Mouse (Mus musculus) stomach, embryonic 15.5 days (tissue): ENCODE results near the gene Lta. TPM values are rescaled to one million over a fixed set of nuclear protein-coding genes. Genes with fewer than 3 reads are reported as not detected.

Experiments used
- ATAC-seq: fragments of 200-750 bp; cut with Nextera tagmentation; 2 replicates; pipeline ENCODE4 v1.8.0; 2017; ENCODE audit warnings: low read depth, moderate number of reproducible peaks, moderate TSS enrichment; ENCODE audit not compliant: insufficient read depth, low FRiP score
- H3K27ac ChIP-seq: fragments of 300-500 bp; sonication (generic); 2 replicates; pipeline ENCODE4 v1.5.1; 2015; ENCODE audit warnings: mild to moderate bottlenecking, inconsistent platforms
- H3K27me3 ChIP-seq: fragments of 300-500 bp; sonication (generic); replicated peaks from 2 replicates; pipeline ENCODE4 v1.6.1; 2015; ENCODE audit warnings: inconsistent platforms
- H3K36me3 ChIP-seq: fragments of 300-500 bp; sonication (generic); 2 replicates; pipeline ENCODE4 v1.6.1; 2015; ENCODE audit warnings: inconsistent platforms
- H3K4me1 ChIP-seq: fragments of 300-500 bp; sonication (generic); 2 replicates; pipeline ENCODE4 v1.6.1; 2015; ENCODE audit warnings: inconsistent platforms
- H3K4me2 ChIP-seq: fragments of 300-500 bp; sonication (generic); 2 replicates; pipeline ENCODE4 v1.6.1; 2015; ENCODE audit warnings: mild to moderate bottlenecking, inconsistent platforms
- H3K4me3 ChIP-seq: fragments of 300-500 bp; sonication (generic); replicated peaks from 2 replicates; pipeline ENCODE4 v1.5.1; 2015; ENCODE audit warnings: inconsistent platforms
- H3K9ac ChIP-seq: fragments of 300-500 bp; sonication (generic); 2 replicates; pipeline ENCODE4 v1.6.1; 2015; ENCODE audit warnings: inconsistent platforms
- H3K9me3 ChIP-seq: fragments of 300-500 bp; sonication (generic); 2 replicates; pipeline ENCODE4 v1.6.1; 2016; ENCODE audit warnings: inconsistent platforms
- WGBS: fragments of 180-500 bp; shearing (Covaris S2); methylation state at CpG from one replicate; pipeline ENCODE4 v1.1.7; 2015; 5-methylcytosine and 5-hydroxymethylcytosine counted together
- microRNA-seq: library from miRNA; unstranded; fragments of <30 nt; microRNA quantifications from one replicate; pipeline ENCODE4, GENCODE M21; 2016
- polyA plus RNA-seq: library from polyadenylated mRNA; unstranded; fragments of >200 nt; fragmentation: Nextera tagmentation; extraction: Ambion mirVana; gene quantifications from 2 replicates; pipeline ENCODE4 v1.2.1, GENCODE M21; 2015

Lta gene
- polyA plus RNA-seq, 1 experiment from 2014 or later: 0.83 TPM

DNA sequence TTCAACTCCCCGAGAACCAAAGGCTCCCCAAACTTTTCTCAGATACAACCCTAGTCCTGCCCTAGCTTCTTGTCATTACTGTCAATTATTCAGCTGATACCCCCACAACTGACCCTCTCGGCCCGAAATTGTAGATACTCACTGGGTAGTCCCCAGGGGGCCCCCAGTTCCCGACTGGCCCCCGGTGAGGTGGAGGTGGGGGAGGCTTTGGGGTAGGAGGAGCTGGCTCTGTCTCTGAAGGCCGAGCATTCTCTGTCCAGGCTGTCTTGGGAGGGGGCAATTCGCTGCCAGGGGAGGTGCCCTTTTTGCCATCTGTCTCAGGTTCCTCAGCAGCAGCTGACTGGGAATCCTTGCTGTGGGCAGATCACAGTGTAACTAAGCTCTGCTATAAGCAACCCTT, 45.5 kb downstream of the Lta start:
- peaks cover 74% of the 10 kb centered on the region for H3K36me3 ChIP-seq
- no peak overlapping the region for H3K4me3 ChIP-seq
- no peak overlapping the region for H3K27ac ChIP-seq
- no peaks in the 10 kb centered on the region for H3K9me3 ChIP-seq
- WGBS: 91% methylated on average over 7 of the region's 7 CpGs
- H3K4me2 ChIP-seq: no peak overlapping the region
- H3K9ac ChIP-seq: no peak overlapping the region
- no peaks in the 10 kb centered on the region for H3K27me3 ChIP-seq
- peaks cover 4% of the 10 kb centered on the region for H3K4me1 ChIP-seq
- ATAC-seq: no peak

DNA sequence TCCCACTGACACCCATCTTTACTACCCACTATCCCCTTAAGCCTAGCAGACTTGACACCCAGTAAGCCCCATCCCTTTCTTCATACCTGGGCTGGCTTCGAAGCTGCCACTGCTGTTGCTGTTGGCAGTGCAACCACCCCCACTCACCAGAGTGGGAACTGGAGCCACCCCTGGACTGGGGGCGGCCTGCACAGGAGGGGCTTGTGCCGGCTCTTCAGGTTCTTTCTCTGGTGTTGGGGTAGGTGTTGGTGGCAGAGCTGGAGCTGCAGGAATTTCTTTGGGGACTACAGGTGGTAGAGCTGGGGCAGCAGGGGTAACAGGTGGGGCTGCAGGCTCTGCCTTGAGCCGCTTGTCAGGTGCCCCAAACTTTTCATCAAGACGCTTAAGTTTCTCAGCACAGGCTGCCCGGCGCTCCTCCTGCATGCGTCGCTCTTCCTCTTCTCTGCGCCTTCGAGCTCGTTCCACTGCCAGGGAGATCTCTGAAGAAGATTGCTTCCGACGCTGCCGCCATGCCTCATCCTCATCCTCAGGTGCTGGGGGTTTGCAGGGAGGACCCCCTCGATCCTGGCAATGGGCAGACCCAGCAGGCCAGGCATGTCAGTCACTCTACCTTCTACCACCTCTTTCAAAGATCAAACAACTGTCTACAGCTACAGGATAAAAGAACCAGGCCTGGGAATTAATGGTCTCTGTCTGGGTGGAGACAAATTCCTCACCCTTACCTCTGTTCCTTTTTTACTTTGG, 46.1 kb downstream of the Lta start:
- no peak for ATAC-seq
- Histone ChIP-seq H3K27ac (no peak overlapping the region), H3K9me3 (no peaks in the 10 kb centered on the region), H3K4me2 (no peak overlapping the region), H3K27me3 (no peaks in the 10 kb centered on the region), H3K36me3 (peaks cover 80% of the 10 kb centered on the region), H3K4me3 (no peak overlapping the region), H3K4me1 (peaks cover 4% of the 10 kb centered on the region), H3K9ac (no peak overlapping the region)
- WGBS: 92% methylated on average over 16 of the region's 16 CpGs

DNA sequence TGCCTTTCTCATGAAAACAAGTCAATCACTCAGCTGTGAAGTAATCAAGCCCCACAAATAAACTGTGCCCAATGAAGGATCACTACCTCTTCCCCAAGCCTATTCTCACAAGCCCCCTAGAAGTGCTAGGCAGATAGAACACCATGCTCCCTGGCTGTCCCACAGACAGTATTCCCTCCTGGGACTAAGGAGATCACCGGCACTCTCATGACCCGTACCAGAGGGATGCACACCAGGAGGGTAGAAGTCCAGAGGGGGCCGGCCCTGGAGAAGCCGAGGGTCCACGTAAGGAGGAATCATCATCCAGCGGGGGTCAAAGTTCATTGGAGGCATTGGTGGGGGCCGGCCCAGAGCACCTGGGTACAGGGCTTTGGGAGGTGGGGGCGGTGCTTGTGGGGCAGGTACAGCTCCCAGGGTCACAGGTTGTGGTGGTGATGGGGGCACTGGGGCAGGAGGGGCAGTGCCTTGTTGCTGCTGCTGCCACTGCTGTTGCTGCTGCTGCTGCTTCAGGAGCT, 47.4 kb downstream of the Lta start:
- 90% methylated on average over 8 of the region's 8 CpGs for WGBS
- no peak overlapping the region for H3K4me2 ChIP-seq
- H3K9ac ChIP-seq: no peak overlapping the region
- peaks cover 4% of the 10 kb centered on the region for H3K4me1 ChIP-seq
- no peak overlapping the region for H3K27ac ChIP-seq
- H3K36me3 ChIP-seq: peaks cover 93% of the 10 kb centered on the region
- no peak overlapping the region for H3K4me3 ChIP-seq
- no peak for ATAC-seq
- H3K27me3 ChIP-seq: no peaks in the 10 kb centered on the region
- no peaks in the 10 kb centered on the region for H3K9me3 ChIP-seq

DNA sequence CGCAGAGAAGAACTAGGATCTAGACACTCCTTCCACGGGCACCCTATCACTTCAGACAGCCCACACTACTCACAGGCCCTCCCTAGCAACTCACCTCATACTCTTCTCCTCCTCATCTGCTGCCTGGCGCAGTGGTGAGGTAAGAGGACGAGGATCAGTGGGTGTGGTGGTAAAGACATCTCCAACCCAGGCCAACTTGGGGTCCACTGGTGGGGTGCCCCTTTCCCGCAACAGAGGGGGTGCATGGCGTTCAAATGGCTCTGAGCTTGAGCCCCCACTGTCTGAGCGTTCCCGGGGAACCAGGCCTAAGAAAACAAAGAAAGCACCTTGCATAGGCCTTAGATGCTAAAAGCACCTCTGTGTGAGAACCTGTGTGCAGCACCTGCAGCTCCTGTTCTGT, 47.9 kb downstream of the Lta start:
- Histone ChIP-seq H3K36me3 (peaks cover 98% of the 10 kb centered on the region), H3K27me3 (no peaks in the 10 kb centered on the region), H3K9ac (no peak overlapping the region), H3K27ac (no peak overlapping the region), H3K4me1 (no peaks in the 10 kb centered on the region), H3K9me3 (no peaks in the 10 kb centered on the region), H3K4me2 (no peak overlapping the region), H3K4me3 (no peak overlapping the region)
- ATAC-seq: no peak
- WGBS: 84% methylated on average over 8 of the region's 8 CpGs

DNA sequence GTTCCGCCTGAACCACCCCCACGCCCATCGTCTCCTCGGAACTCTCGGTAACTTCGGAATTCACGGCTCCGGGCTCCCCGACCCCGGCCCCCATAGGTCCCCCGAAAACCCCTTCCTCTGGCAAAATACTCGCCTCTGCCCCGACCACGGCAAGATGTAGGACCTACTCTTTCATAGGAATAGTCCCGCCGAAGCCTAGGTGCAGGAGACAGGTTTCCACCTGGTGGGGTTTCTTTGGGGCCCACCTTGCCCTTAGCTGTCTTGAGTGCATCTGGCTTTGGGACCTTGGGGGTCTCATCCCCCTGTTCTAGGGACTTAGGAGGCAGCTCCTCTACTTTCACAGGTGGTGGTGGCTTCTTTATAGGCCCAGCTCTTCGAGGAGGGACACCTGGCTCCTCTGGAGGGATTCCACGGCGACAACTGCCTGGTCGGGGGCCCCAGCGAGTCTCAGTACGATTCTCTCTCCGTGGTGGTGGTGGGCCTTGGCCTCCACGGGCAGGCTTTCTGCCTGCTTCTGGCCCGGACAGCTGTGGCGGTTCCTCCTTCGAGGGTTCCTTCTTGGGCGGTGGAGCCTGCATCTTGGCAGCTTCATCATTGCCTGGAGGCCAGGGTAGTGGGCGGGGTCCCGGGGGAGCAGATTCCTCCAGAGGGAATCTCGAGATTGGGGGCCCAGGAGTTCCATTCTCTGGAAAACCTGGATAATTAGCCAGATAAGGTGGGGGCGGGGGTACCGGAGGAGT, 48.5 kb downstream of the Lta start:
- no peak overlapping the region for H3K4me3 ChIP-seq
- H3K9ac ChIP-seq: no peak overlapping the region
- no peak for ATAC-seq
- 87% methylated on average over 33 of the region's 33 CpGs for WGBS
- no peaks in the 10 kb centered on the region for H3K27me3 ChIP-seq
- H3K4me1 ChIP-seq: no peaks in the 10 kb centered on the region
- H3K9me3 ChIP-seq: no peaks in the 10 kb centered on the region
- no peak overlapping the region for H3K27ac ChIP-seq
- H3K4me2 ChIP-seq: no peak overlapping the region
- H3K36me3 ChIP-seq: peaks cover 97% of the 10 kb centered on the region

DNA sequence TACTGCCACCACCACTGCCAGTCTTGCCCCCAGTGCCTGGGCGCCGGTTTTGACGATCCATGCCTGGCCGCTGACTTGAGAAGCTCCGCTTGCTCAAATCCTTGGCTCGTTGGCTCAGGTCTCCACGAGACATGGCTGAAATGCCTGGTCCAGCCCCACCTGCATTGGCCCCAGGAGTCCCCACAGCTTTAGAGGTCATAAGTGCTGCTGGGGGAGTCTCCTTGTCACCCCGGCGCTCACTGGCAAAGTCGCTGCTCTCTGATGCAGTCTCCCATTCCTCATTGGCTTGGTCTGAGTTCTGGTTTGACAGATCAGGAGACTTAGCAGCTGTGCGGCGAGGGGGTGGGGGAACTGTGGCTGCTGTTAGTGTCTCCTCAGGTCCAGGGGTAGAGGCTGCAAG, 49.7 kb downstream of the Lta start:
- Histone ChIP-seq H3K4me3 (no peak overlapping the region), H3K4me2 (no peak overlapping the region), H3K27ac (no peak overlapping the region), H3K9me3 (no peaks in the 10 kb centered on the region), H3K9ac (no peak overlapping the region), H3K27me3 (no peaks in the 10 kb centered on the region), H3K36me3 (peaks cover 96% of the 10 kb centered on the region), H3K4me1 (no peaks in the 10 kb centered on the region)
- 85% methylated on average over 12 of the region's 12 CpGs for WGBS
- no peak for ATAC-seq

DNA sequence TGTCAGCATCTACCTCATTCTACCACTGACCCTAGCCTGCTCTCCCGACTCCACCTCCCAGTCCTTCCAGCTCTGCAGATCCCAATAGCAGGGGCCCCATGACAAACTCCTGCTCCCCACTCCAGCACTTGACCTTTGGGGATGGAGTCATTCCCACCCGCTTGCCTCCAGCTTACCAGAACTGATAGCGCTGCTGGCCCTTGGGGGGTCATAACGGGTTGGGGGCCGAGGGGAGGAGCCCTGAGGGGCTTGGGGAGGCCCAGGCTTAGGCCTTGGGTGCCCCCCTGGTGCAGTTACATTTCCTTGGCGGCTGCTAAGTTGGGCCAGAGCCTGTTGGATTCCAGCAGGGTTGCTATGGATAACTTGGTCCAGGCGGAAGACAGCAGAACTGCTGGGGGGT, 50.5 kb downstream of the Lta start:
- no peak for ATAC-seq

DNA sequence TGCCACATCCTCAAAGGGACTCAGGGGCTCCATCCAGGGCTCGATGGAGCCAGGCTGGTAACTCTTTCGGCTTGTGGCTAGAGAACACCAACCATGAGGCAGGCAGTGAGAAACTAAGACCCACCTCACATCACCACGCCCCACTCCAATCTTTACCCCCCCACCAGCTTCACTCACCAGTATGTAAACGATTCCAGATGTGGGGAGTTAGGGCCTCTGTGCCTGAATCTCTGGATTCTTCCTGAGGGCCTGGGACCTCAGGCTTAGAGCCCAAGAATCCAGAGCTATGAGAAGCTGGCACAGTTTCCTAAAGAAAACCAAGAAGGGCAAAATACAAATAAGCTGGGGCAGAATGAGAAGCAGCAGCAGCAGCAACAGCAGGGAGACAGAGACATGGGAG, 51.2 kb downstream of the Lta start:
- Histone ChIP-seq H3K27ac (no peak overlapping the region), H3K9ac (no peak overlapping the region), H3K4me3 (no peak overlapping the region), H3K36me3 (peaks cover 95% of the 10 kb centered on the region), H3K4me1 (no peaks in the 10 kb centered on the region), H3K27me3 (no peaks in the 10 kb centered on the region), H3K9me3 (no peaks in the 10 kb centered on the region), H3K4me2 (no peak overlapping the region)
- ATAC-seq: no peak
- 73% methylated on average over 4 of the region's 4 CpGs for WGBS

More for the DNA sequence above, 50.5 kb downstream of the Lta start:
- Histone ChIP-seq H3K27me3 (no peaks in the 10 kb centered on the region), H3K9ac (no peak overlapping the region), H3K27ac (no peak overlapping the region), H3K4me1 (no peaks in the 10 kb centered on the region), H3K4me2 (no peak overlapping the region), H3K9me3 (no peaks in the 10 kb centered on the region), H3K36me3 (peaks cover 96% of the 10 kb centered on the region), H3K4me3 (no peak overlapping the region)
- 79% methylated on average over 7 of the region's 7 CpGs for WGBS

Small RNAs within 50 kb of the gene (microRNA-seq; reads per million reads assigned to microRNA genes)
- not detected for gene Mir6973a
- gene Mir6974: not detected
- gene Mir6975: 2.5 reads per million, percentile 7 among the genes with 10 or more reads in this experiment
- gene Mir8094: not detected

Other genes with a start within 250 kb of the Lta start
- 0.34 and 0.90 TPM in 2 replicates for gene Hspa1b, start 246.1 kb downstream of the Lta start, polyA plus RNA-seq
- gene Gm20481, start 235.4 kb downstream of the Lta start, polyA plus RNA-seq: not detected in 2 replicates
- 9.9 and 12.1 TPM in 2 replicates for gene Hspa1a, start 233.2 kb downstream of the Lta start, polyA plus RNA-seq
- 0.49 and 0.89 TPM in 2 replicates for gene Hspa1l, start 232.6 kb downstream of the Lta start, polyA plus RNA-seq
- 175 and 182 TPM in 2 replicates for gene Lsm2, start 223.5 kb downstream of the Lta start, polyA plus RNA-seq
- gene Vars, start 204.4 kb downstream of the Lta start, polyA plus RNA-seq: 119 and 124 TPM in 2 replicates
- gene Vwa7, start 188.8 kb downstream of the Lta start, polyA plus RNA-seq: 0.31 TPM in 2 replicates
- 13.2 and 14.8 TPM in 2 replicates for gene Sapcd1, start 177.3 kb downstream of the Lta start, polyA plus RNA-seq
- gene Msh5, start 158.6 kb downstream of the Lta start, polyA plus RNA-seq: 3.8 and 4.8 TPM in 2 replicates
- gene Clic1, start 155.4 kb downstream of the Lta start, polyA plus RNA-seq: 361 and 363 TPM in 2 replicates
- 210 and 216 TPM in 2 replicates for gene Ddah2, start 146.3 kb downstream of the Lta start, polyA plus RNA-seq
- gene Ly6g6c, start 140.0 kb downstream of the Lta start, polyA plus RNA-seq: 6.2 and 17.2 TPM in 2 replicates
- 0.44 and 0.73 TPM in 2 replicates for gene Mpig6b, start 139.2 kb downstream of the Lta start, polyA plus RNA-seq
- 9.4 and 16.8 TPM in 2 replicates for gene Ly6g6e, start 128.4 kb downstream of the Lta start, polyA plus RNA-seq
- gene Ly6g6d, start 127.3 kb downstream of the Lta start, polyA plus RNA-seq: 3.6 and 4.4 TPM in 2 replicates
- gene Ly6g6f, start 119.7 kb downstream of the Lta start, polyA plus RNA-seq: 0.15 and 0.41 TPM in 2 replicates
- gene Abhd16a, start 116.1 kb downstream of the Lta start, polyA plus RNA-seq: 92.0 and 97.8 TPM in 2 replicates
- not detected in 2 replicates for gene Ly6g5c, start 97.1 kb downstream of the Lta start, polyA plus RNA-seq
- 0.69 and 0.85 TPM in 2 replicates for gene Ly6g5b, start 89.9 kb downstream of the Lta start, polyA plus RNA-seq
- 17.4 and 19.1 TPM in 2 replicates for gene Gpank1, start 83.9 kb downstream of the Lta start, polyA plus RNA-seq
- gene Csnk2b, start 83.3 kb downstream of the Lta start, polyA plus RNA-seq: 251 and 262 TPM in 2 replicates
- 11.9 and 12.2 TPM in 2 replicates for gene D17H6S53E, start 79.0 kb downstream of the Lta start, polyA plus RNA-seq
- 21.2 and 47.5 TPM in 2 replicates for gene Apom, start 73.3 kb downstream of the Lta start, polyA plus RNA-seq
- gene Bag6, start 70.2 kb downstream of the Lta start, polyA plus RNA-seq: 42.2 and 48.0 TPM in 2 replicates
- gene Prrc2a, start 40.5 kb downstream of the Lta start, polyA plus RNA-seq: 148 and 172 TPM in 2 replicates
- gene Aif1, start 29.3 kb downstream of the Lta start, polyA plus RNA-seq: 18.7 and 21.9 TPM in 2 replicates
- gene Lst1, start 16.9 kb downstream of the Lta start, polyA plus RNA-seq: 23.7 and 25.1 TPM in 2 replicates
- gene Ltb, start 10.9 kb downstream of the Lta start, polyA plus RNA-seq: 3.7 and 5.5 TPM in 2 replicates
- 0.18 and 0.28 TPM in 2 replicates for gene Tnf, start 3.3 kb downstream of the Lta start, polyA plus RNA-seq
- 0.86 TPM in 1 of 2 replicates, not detected in the other for gene Gm16181, start 15.5 kb upstream of the Lta start, polyA plus RNA-seq
- 5.1 and 5.9 TPM in 2 replicates for gene Atp6v1g2, start 28.3 kb upstream of the Lta start, polyA plus RNA-seq
- 12.5 and 14.1 TPM in 2 replicates for gene Nfkbil1, start 30.4 kb upstream of the Lta start, polyA plus RNA-seq
- gene Ddx39b, start 36.4 kb upstream of the Lta start, polyA plus RNA-seq: 361 and 392 TPM in 2 replicates
- gene H2-D1, start 57.4 kb upstream of the Lta start, polyA plus RNA-seq: 135 and 148 TPM in 2 replicates
- 0.92 and 1.4 TPM in 2 replicates for gene H2-Q1, start 115.1 kb upstream of the Lta start, polyA plus RNA-seq
- 15.1 and 21.0 TPM in 2 replicates for gene H2-Q2, start 136.9 kb upstream of the Lta start, polyA plus RNA-seq
- 4.8 and 4.9 TPM in 2 replicates for gene H2-Q4, start 174.3 kb upstream of the Lta start, polyA plus RNA-seq
- gene H2-Q6, start 219.5 kb upstream of the Lta start, polyA plus RNA-seq: 1.3 and 1.7 TPM in 2 replicates
- 4.8 and 5.6 TPM in 2 replicates for gene H2-Q7, start 233.8 kb upstream of the Lta start, polyA plus RNA-seq